Mouse (Mus musculus) lung, adult 2 months (tissue): ENCODE results near the gene Postn. TPM values are rescaled to one million over a fixed set of nuclear protein-coding genes. Genes with fewer than 3 reads are reported as not detected.

Experiments used
- DNase-seq: peaks from one replicate; pipeline ENCODE4 v3.0.0; 2022
- H3K4me1 ChIP-seq: fragments of 200-500 bp; 2 replicates; pipeline ENCODE4 v1.6.1; 2011; ENCODE audit warnings: low read length; ENCODE audit not compliant: control insufficient read depth, insufficient read depth
- H3K4me3 ChIP-seq: fragments of 200-500 bp; replicated peaks from 2 replicates; pipeline ENCODE3; 2011; ENCODE audit warnings: low read depth, mild to moderate bottlenecking, control low read depth, low read length; ENCODE audit errors: extremely low read depth
- CTCF ChIP-seq: fragments of 200-500 bp; IDR thresholded peaks from 2 replicates; pipeline ENCODE4 v1.5.1; 2011; ENCODE audit warnings: mild to moderate bottlenecking, low read length, control low read depth; ENCODE audit not compliant: insufficient read depth
- POLR2A ChIP-seq: fragments of 200-500 bp; IDR thresholded peaks from 2 replicates; pipeline ENCODE4 v1.6.1; 2011; ENCODE audit warnings: low read depth, mild to moderate bottlenecking, control low read depth, low read length, borderline replicate concordance; ENCODE audit errors: extremely low read depth
- whole genome bisulfite sequencing: fragments of 180-500 bp; shearing (Covaris S2); methylation state at CpG from one replicate; pipeline ENCODE4 v1.1.7; 2018; 5-methylcytosine and 5-hydroxymethylcytosine counted together
- polyA plus RNA-seq: library from polyadenylated mRNA; depleted of rRNA; stranded (reverse); fragments of >200 nt; gene quantifications from 2 replicates; pipeline ENCODE4 v1.2.3, GENCODE M21; 2012

Postn gene
- polyA plus RNA-seq, 1 experiment: 89.0 TPM

DNA sequence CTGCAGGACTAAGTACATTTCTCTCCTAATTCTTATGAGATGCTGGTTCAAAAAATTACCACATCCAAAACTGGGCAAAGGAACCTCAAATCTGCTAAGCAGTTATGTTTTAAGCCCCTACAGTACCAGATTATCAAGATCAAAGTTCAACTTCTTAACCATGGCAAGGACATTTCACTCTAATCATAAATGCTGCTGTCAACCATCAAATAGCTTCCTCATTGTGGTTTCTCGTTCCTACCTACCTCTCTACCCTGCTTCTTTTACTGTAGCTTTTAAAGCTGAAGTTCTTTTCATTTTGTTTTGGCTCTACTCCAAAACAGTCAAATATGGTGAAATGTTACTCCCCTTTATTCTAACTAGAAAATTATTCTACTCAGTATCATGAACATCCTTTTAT, 17.2 kb downstream of the Postn start:
- WGBS: 71% methylated on average over 1 of the region's 1 CpGs
- no peaks in the 10 kb centered on the region for H3K4me1 ChIP-seq
- DNase-seq: no peak
- no peak overlapping the region for H3K4me3 ChIP-seq
- TF ChIP-seq CTCF (no peak), POLR2A (no peak)

DNA sequence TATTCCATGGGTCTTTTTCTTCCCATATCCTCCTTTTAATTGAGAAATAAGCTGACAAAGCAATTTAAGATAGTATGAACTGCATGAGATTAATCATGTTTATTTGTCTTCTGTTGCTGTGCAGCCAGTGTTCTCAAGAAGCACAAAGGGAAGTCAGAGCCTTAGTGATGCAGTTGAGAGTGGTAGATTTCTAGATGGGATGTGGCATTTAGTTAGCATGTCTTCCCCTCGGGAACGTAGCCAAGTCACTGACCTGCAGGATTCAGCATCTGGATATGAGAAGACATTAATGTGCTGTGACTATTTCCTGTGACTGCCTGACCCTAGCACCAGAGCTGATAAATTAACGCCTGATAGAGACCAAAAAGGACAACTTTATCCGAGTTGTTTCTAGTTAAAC, 19.1 kb downstream of the Postn start:
- H3K4me1 ChIP-seq: no peaks in the 10 kb centered on the region
- no peak for DNase-seq
- WGBS: 44% methylated on average over 4 of the region's 4 CpGs
- TF ChIP-seq POLR2A (no peak), CTCF (no peak)
- H3K4me3 ChIP-seq: no peak overlapping the region

DNA sequence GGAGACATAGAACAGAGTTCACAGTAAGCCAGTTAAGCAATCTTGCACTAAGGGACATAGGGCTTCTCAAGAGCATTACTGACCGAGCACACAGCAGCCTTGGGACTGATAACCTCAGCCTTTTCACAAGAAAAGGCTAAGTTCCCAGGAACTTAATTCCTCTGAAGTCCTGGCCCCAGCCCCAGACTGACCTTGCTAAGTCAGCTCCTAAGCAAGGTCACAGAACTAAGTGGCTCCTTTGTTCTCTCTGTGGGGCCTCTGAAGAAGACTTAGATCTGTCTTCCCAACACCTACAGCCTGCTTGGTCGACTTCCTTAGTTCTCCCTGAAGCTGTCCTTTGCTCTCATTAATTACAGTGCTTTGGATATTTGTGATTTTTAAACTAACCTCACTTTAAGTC, 38.4 kb downstream of the Postn start:
- WGBS: 17% methylated on average over 2 of the region's 2 CpGs
- TF ChIP-seq CTCF (no peak), POLR2A (no peak)

DNA sequence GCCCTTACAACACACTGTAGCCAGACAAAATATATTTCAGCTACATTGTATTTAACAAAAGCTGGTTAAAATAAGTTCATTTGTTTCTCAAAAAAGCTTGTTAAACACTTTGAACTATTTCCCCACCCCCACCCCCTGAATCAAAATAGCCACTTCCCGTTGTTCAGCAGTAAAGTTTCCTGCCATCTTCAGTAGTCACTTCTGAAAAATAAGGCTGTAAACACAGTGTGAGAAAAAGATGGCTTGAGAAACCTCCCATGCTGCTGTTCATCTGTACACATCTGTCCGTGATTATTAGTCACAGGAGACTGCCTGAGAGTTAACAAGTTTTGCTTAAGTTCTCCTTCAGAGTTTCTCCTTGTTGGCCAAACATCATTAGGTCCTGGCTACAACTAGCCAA, 39.0 kb downstream of the Postn start:
- Histone ChIP-seq H3K4me1 (no peaks in the 10 kb centered on the region), H3K4me3 (no peak overlapping the region)
- DNase-seq: no peak
- 30% methylated on average over 2 of the region's 2 CpGs for WGBS
- TF ChIP-seq CTCF (no peak), POLR2A (no peak)

More for the DNA sequence above, 38.4 kb downstream of the Postn start:
- DNase-seq: no peak
- Histone ChIP-seq H3K4me1 (no peaks in the 10 kb centered on the region), H3K4me3 (no peak overlapping the region)

DNA sequence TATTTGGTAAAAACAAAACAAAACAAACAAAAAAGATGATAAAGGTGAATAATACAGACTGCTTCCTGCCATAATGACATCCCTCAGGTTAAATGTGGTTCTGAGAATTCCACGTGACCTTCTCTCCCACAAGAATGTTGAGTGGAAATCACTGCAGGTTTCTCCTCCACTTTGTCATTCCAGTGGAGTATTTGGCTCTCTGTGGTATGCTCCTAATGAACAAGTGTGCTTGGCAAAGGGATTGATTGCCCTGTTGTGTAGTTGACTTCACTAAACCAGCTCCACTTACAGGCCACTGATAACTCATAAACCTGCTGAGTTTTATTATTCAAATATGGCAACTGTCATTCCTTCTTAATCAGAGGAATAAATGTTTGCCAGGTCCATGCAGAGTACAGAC, 39.7 kb downstream of the Postn start:
- no peak for DNase-seq
- WGBS: 58% methylated on average over 1 of the region's 1 CpGs
- Histone ChIP-seq H3K4me3 (no peak overlapping the region), H3K4me1 (no peaks in the 10 kb centered on the region)
- no peak for TF ChIP-seq POLR2A
- TF ChIP-seq CTCF: no peak

DNA sequence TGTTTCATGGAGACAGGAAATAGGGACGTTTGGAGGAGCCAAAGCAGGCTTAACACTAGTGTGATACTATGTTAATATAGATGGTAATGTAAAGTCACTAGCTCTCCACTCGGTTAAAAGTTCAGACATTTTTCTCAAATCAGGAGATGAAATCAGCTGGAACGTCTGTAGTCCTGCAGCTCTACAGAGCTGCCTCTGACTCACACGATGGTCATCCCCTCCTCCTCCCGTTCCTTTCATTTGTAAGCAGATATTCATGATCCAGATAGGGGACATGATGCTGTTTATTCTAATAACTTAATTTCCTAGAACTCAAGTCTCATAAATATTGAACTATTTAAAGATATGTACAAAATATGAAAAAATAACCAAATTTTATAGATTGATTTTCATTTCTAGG, 40.8 kb downstream of the Postn start:
- Histone ChIP-seq H3K4me1 (no peaks in the 10 kb centered on the region), H3K4me3 (no peak overlapping the region)
- 73% methylated on average over 5 of the region's 5 CpGs for WGBS
- DNase-seq: no peak
- TF ChIP-seq POLR2A (no peak), CTCF (no peak)

DNA sequence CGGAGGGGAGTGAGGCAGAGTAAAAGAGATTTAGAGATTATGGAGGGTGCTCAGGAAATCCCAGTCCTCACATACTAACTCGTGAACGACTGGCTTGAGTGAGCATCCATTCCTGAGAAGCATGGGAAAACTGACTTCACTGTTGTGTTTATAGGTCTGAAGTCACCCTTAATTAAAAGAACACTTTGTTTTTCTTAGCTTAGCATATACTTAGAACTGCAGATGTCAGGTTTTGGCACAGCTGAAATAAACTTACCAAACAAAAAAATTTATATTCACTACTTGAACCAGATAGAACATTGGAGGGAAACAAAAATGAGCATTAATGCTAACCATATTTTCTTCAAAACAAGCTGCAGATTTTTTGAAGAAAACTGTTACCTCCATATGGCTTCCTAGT, 42.9 kb downstream of the Postn start:
- DNase-seq: no peak
- no peak for TF ChIP-seq POLR2A
- TF ChIP-seq CTCF: no peak
- 49% methylated on average over 3 of the region's 3 CpGs for WGBS
- Histone ChIP-seq H3K4me1 (no peaks in the 10 kb centered on the region), H3K4me3 (no peak overlapping the region)

DNA sequence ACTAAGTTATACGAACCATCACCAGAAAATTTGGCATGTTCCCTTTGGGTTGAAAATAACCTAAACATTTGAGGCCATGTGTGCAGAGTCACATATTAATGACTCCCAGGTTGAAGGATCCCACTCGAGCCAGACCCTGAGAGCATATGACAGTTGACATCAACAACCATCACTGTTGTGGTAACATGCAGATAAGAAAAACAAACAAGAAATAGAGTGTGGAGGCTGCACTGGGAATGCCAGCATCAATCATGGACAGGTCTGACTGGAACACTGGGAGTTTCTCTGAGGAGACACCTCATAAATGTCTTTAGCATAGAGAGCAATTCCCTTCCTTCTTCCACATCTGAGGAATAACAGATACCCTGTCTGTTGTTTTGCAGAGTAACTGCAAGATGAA, 45.7 kb downstream of the Postn start:
- H3K4me1 ChIP-seq: no peaks in the 10 kb centered on the region
- no peak overlapping the region for H3K4me3 ChIP-seq
- TF ChIP-seq CTCF (no peak), POLR2A (no peak)
- 35% methylated on average over 2 of the region's 2 CpGs for WGBS
- DNase-seq: no peak

DNA sequence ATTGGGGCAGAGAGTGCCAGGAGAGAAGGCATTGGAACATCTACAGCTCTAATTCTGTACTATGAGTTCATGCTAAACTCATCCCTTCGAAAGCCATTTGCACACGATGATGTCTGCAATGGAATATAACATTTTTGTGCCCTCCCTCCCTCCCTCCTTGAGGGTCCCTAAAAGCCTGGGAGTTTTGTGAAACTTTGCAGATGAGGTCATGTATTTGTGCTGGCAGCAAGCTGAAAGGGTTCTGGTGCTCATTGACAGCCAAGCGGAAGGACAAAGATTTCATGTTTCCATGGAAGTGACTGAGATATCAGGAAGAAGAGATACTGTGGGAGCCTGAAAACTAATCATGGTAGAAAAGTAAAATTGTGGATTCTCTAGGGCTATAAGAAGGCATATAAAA, 50.1 kb downstream of the Postn start:
- no peaks in the 10 kb centered on the region for H3K4me1 ChIP-seq
- no peak overlapping the region for H3K4me3 ChIP-seq
- WGBS: 84% methylated on average over 3 of the region's 3 CpGs
- DNase-seq: no peak
- TF ChIP-seq CTCF: no peak
- TF ChIP-seq POLR2A: no peak

DNA sequence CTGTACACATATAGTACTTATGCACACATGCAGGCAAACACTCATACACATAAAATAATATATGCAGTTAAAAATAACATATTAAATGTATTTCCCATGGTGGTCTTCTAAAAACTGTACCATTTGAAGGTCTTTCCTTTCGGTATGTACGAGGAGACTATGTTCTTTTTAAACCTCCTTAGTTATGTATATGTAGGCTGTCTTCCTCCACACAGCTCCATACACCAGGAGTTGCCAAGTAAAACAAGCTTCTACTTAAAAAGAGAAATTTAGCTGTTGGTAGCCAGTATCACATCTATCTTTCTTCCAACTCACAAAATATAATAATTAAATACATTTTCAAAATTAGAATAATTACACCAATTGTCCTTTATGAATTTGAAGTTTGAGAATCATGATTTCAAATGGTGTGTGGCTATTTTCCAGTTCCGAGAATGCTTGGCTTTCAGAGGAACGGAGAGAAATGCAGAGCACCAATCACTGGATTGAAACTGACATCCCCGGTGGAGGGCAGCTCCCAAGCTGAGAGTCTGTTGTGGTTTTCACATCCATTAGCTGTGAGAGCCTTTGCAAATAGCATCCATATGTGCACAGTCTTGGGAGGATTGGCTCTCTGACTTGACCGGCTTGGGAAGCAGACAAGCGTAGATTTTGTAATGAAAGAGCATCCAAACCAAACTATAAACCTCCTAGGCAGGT, 52.1 kb downstream of the Postn start:
- TF ChIP-seq POLR2A (no peak), CTCF (no peak)
- WGBS: 76% methylated on average over 7 of the region's 7 CpGs
- H3K4me3 ChIP-seq: no peak overlapping the region
- no peak for DNase-seq
- no peaks in the 10 kb centered on the region for H3K4me1 ChIP-seq
